Mouse (Mus musculus) left cerebral cortex, postnatal 4 days (tissue): ENCODE measurements at regions not wholly inside any gene's neighbourhood (a gene's known extent, or its start where the extent isn't known, plus 50 kb on each side); places are given as distances from the start of the nearest gene placed in this dataset.

Experiments
- DNase-seq: peaks from one replicate; pipeline ENCODE4 v3.0.0-alpha.2; 2022
- intact Hi-C: fragments of 180-260 bp; cut with DNase I; formaldehyde crosslinking; loops from one replicate; pipeline ENCODE4 v1.15.1; 2025

- no peak for DNase-seq
- intact Hi-C loops: no loop called here
These were observed 874.1 kb upstream of the Gje1 start for GRCm38 (mm10) chr10:15592161-15592560.

GRCm38 (mm10) chr10:15586081-15586480, 868.1 kb upstream of the Gje1 start:
- no peak for DNase-seq
- intact Hi-C loops: no loop called here

- intact Hi-C loops: no loop called here
- DNase-seq: no peak
These were observed 846.1 kb upstream of the Gje1 start for GRCm38 (mm10) chr10:15564119-15564518.

- intact Hi-C loops: no loop called here
- DNase-seq: no peak
These were observed 835.5 kb upstream of the Gje1 start for GRCm38 (mm10) chr10:15553407-15554064.

GRCm38 (mm10) chr10:15541797-15542350, 823.9 kb upstream of the Gje1 start:
- peak; percentile 6 for DNase-seq
- intact Hi-C loops: no loop called here

GRCm38 (mm10) chr10:15540780-15541426, 822.9 kb upstream of the Gje1 start:
- no peak for DNase-seq
- intact Hi-C loops: no loop called here

- no peak for DNase-seq
- intact Hi-C loops: no loop called here
These were observed 818.0 kb upstream of the Gje1 start for GRCm38 (mm10) chr10:15536053-15536452.

GRCm38 (mm10) chr10:15487367-15487766, 769.4 kb upstream of the Gje1 start:
- no peak for DNase-seq
- intact Hi-C loops: no loop called here

GRCm38 (mm10) chr10:15443281-15443680, 725.3 kb upstream of the Gje1 start:
- DNase-seq: no peak
- intact Hi-C loops: no loop called here

GRCm38 (mm10) chr10:15441216-15441615, 723.2 kb upstream of the Gje1 start:
- DNase-seq: no peak
- intact Hi-C loops: no loop called here

GRCm38 (mm10) chr10:15426746-15427145, 708.7 kb upstream of the Gje1 start:
- intact Hi-C loops: no loop called here
- no peak for DNase-seq

GRCm38 (mm10) chr10:15406211-15406610, 688.2 kb upstream of the Gje1 start:
- DNase-seq: no peak
- intact Hi-C loops: no loop called here

- no peak for DNase-seq
- intact Hi-C loops: no loop called here
These were observed 687.7 kb upstream of the Gje1 start for GRCm38 (mm10) chr10:15405706-15406105.

GRCm38 (mm10) chr10:15399964-15400363, 682.0 kb upstream of the Gje1 start:
- DNase-seq: no peak
- intact Hi-C loops: no loop called here

GRCm38 (mm10) chr10:15397114-15397513, 679.1 kb upstream of the Gje1 start:
- intact Hi-C loops: no loop called here
- no peak for DNase-seq

GRCm38 (mm10) chr10:15395295-15395694, 677.3 kb upstream of the Gje1 start:
- no peak for DNase-seq
- intact Hi-C loops: no loop called here

- intact Hi-C loops: no loop called here
- no peak for DNase-seq
These were observed 674.2 kb upstream of the Gje1 start for GRCm38 (mm10) chr10:15392027-15392816.

GRCm38 (mm10) chr10:15373571-15373970, 655.6 kb upstream of the Gje1 start:
- DNase-seq: no peak
- intact Hi-C loops: no loop called here
